Comparison of ENCODE assay signal across 14 mouse cellular contexts in the genomic region with DNA sequence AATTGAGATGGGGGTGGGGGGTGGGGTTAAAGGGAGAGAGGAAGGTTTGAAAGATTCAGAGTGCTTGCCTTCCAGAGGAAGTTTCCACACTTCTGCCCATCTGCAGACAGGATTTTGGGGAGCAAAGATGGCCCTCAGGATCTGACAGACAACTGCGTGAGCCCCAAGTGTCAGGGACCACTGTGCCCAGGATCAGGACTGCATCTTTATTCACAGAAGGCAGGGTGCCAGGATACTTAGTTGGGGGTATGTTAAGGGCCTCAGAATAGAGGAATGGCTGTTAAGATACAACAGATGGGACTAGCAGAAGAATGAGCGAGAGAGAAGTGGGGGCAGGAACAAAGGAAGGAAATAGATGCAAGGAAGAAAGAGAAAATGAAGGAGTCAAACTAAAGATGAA.
"Had no signal": no experiment of that assay in that cellular context is flagged by ENCODE, and none has a peak within 500 bp of the region (broad histone marks: within the 10 kb centered on the region; RNA-seq: fewer than 3 reads in every experiment).

No protein-coding gene starts in this region.

- DNase-seq: lung, adult 2 months; lung, postnatal 14 days; lung, postnatal 36 days; thymus, adult 2 months; thymus, postnatal 25 days; thymus, postnatal 4 days had no signal

- H3K27ac ChIP-seq: macrophage; neural tube, embryonic 12.5 days; stomach, embryonic 15.5 days; stomach, postnatal 0 days had no signal

- ATAC-seq: lung, postnatal 0 days; midbrain, embryonic 13.5 days; midbrain, embryonic 15.5 days had no signal

- H3K4me3 ChIP-seq: lung, embryonic 15.5 days; midbrain, embryonic 13.5 days; neural tube, embryonic 12.5 days; stomach, embryonic 15.5 days had no signal
